Mouse (Mus musculus) kidney, embryonic 16.5 days (tissue): ENCODE results near the gene Lmo7. TPM values are rescaled to one million over a fixed set of nuclear protein-coding genes. Genes with fewer than 3 reads are reported as not detected.
A peak's percentile ranks its signal among the peaks of the same experiment; 100 is the strongest.

Experiments
- ATAC-seq: fragments of 200-750 bp; cut with Nextera tagmentation; 2 replicates; pipeline ENCODE4 v1.8.0; 2017; ENCODE audit warnings: moderate TSS enrichment; ENCODE audit not compliant: low FRiP score, low TSS enrichment
- H3K27ac ChIP-seq: fragments of 300-500 bp; sonication (generic); 2 replicates; pipeline ENCODE4 v1.5.1; 2014; ENCODE audit warnings: low read length
- H3K27me3 ChIP-seq: fragments of 300-500 bp; sonication (generic); 2 replicates; pipeline ENCODE4 v1.6.1; 2014; ENCODE audit warnings: low read length, control low read depth, mixed read lengths; ENCODE audit not compliant: insufficient read depth
- H3K36me3 ChIP-seq: fragments of 300-500 bp; sonication (generic); 2 replicates; pipeline ENCODE4 v1.6.1; 2014; ENCODE audit warnings: low read length, control low read depth, mixed read lengths; ENCODE audit not compliant: insufficient read depth
- H3K4me1 ChIP-seq: fragments of 300-500 bp; sonication (generic); 2 replicates; pipeline ENCODE4 v1.6.1; 2014; ENCODE audit warnings: low read length, control low read depth, mixed read lengths; ENCODE audit not compliant: insufficient read depth
- H3K4me2 ChIP-seq: fragments of 300-500 bp; sonication (generic); replicated peaks from 2 replicates; pipeline ENCODE4 v1.6.1; 2014; ENCODE audit warnings: low read depth, low read length
- H3K4me3 ChIP-seq: fragments of 300-500 bp; sonication (generic); 2 replicates; pipeline ENCODE4 v1.5.1; 2014; ENCODE audit warnings: mild to moderate bottlenecking, low read length
- H3K9ac ChIP-seq: fragments of 300-500 bp; sonication (generic); replicated peaks from 2 replicates; pipeline ENCODE4 v1.6.1; 2014; ENCODE audit warnings: low read length
- H3K9me3 ChIP-seq: fragments of 300-500 bp; sonication (generic); 2 replicates; pipeline ENCODE4 v1.6.1; 2016; ENCODE audit warnings: low read length, control low read depth
- WGBS: fragments of 180-500 bp; shearing (Covaris S2); extraction: QIAGEN DNeasy Blood & Tissue Kit; methylation state at CpG from one replicate; pipeline ENCODE4 v1.1.7; 2014; 5-methylcytosine and 5-hydroxymethylcytosine counted together
- polyA plus RNA-seq: library from polyadenylated mRNA; unstranded; fragments of >200 nt; fragmentation: Nextera tagmentation; extraction: Ambion mirVana; gene quantifications from 2 replicates; pipeline ENCODE4 v1.2.1, GENCODE M21; 2015

Lmo7 gene
- polyA plus RNA-seq, 1 experiment from 2014 or later: 17.4 TPM

DNA sequence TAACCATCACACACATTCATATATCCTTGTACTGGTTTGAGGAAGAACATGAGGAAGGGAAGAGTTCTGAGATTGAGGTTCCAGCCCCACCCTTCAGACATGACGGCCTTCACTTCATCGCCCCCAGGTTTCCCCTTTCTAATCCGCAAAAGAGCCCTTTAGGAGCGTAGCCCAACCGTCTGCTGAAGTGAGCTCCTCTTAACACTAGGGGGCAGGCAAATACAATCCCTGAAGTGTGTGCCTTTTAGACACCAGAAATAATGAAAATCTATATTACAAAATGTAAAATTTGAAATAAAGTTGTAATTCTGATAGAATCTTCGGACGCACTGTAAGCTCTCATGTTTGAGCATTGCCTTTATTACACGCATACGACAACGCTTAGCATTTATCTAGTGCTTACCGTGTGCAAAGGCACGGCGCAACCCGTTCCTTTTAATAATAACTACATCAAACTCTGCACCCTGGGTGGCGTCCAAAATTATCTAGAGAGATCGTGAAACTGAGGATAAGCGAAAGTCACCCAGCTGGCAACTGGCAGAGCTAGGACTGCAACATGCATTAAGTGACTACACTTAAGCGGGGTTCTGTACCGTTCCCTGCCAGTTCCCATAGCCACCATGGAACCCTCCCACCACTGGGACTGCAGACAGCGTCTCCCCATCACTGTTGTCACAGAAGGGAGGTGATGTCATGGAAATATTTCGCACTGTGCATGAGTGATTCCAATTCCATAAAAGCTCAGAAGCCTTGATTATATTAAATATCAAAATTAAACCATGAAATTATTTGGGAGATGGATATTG lies 217.2 kb downstream of the Lmo7 start:
- Histone ChIP-seq H3K27me3 (no peaks in the 10 kb centered on the region), H3K4me3 (no peak overlapping the region), H3K36me3 (no peaks in the 10 kb centered on the region), H3K4me2 (no peak overlapping the region), H3K9ac (no peak overlapping the region), H3K4me1 (0 out of 2 replicates have a peak, but pooled peaks cover 6% of the 10 kb centered on the region), H3K9me3 (no peaks in the 10 kb centered on the region), H3K27ac (no peak overlapping the region)
- WGBS: 56% methylated on average over 21 of the region's 21 CpGs
- ATAC-seq: 0 out of 2 replicates have a peak, but pooled peaks have one; percentile 32

DNA sequence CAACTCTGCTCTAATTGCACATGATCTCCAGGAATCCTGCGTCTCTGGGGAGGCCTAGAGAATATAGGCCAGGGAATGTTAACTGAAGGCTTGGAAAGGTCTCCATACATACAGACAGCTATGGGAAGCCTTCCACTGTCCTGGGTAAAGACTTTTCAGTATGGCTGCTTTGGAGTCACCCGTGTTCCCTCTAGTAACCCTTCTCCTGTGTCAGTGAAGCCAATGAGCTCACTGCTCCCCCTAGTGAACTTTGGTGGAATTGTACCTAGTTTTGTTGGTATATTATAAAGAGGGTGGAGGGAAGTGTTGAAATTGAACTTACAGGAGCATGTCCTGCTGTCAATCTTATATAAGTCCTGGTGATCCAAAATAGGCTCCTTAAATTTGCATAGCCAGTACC lies 219.4 kb downstream of the Lmo7 start:
- Histone ChIP-seq H3K4me2 (no peak overlapping the region), H3K27ac (no peak overlapping the region), H3K36me3 (no peaks in the 10 kb centered on the region), H3K9ac (no peak overlapping the region), H3K9me3 (no peaks in the 10 kb centered on the region), H3K27me3 (no peaks in the 10 kb centered on the region), H3K4me3 (no peak overlapping the region), H3K4me1 (0 out of 2 replicates have a peak, but pooled peaks cover 3% of the 10 kb centered on the region)
- WGBS: 62% methylated on average over 2 of the region's 2 CpGs
- ATAC-seq: peak; percentile 25; the same call in 1 of the 2 replicates

DNA sequence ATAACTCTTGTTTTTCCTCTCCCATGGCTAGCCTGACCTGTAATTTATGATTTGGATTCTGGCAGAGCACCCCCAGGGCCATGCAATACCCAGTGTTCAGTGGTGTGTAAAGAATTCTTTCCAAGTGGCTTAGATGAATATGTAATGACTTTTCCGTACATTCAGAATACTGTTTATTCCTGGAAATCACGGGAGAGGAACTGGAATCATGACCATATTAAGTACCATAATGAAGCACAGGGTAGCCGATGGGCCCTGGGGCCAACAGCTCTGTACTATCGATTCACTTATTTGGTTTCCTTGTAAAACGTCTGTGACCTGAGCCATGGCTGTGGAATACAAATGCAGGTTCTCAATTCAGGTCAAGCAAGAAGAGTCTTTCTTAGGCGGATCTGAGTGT lies 221.3 kb downstream of the Lmo7 start:
- Histone ChIP-seq H3K27ac (peak overlapping the region; percentile 11; the same call in 1 of the 2 replicates), H3K4me1 (0 out of 2 replicates have a peak, but pooled peaks cover 3% of the 10 kb centered on the region), H3K4me2 (no peak overlapping the region), H3K9me3 (no peaks in the 10 kb centered on the region), H3K4me3 (no peak overlapping the region), H3K9ac (no peak overlapping the region), H3K36me3 (no peaks in the 10 kb centered on the region), H3K27me3 (no peaks in the 10 kb centered on the region)
- ATAC-seq: peak; percentile 75
- 49% methylated on average over 6 of the region's 6 CpGs for WGBS

DNA sequence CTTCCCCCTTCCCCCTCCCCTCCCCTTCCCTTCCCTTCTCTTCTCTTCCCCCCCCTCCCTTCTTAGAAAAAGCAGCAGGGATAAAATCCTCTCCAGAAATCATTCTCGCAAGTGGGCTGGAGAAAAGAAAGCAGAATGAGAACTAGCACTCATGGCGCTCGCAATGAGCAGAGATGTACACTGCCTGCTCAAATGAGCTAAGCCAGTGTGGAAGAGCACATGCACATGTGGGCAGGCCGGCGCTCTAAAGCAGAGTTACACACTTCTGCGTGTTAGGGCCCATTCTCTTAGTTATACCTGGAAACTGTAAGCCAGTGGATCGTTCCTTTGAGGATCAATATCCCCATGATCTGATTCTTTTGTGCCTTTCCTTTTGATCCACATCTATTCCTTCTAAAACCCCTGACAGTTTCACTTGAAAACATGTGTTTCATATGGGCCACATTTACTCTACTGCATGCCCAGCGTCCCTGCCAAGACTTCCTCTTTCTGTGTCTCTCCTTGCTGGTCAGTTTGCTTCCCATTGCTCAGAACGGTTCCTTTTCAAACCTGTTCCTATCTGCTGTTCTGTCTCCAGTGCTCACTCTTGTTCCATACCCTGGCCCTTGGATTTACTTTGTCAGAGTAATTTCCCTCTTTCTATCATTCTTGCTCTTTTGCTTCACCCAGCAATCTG lies 224.2 kb downstream of the Lmo7 start:
- Histone ChIP-seq H3K36me3 (no peaks in the 10 kb centered on the region), H3K27me3 (no peaks in the 10 kb centered on the region), H3K4me3 (no peak overlapping the region), H3K27ac (no peak overlapping the region), H3K9ac (no peak overlapping the region), H3K4me2 (no peak overlapping the region), H3K4me1 (0 out of 2 replicates have a peak, but pooled peaks cover 3% of the 10 kb centered on the region), H3K9me3 (no peaks in the 10 kb centered on the region)
- 89% methylated on average over 9 of the region's 9 CpGs for WGBS
- ATAC-seq: no peak

DNA sequence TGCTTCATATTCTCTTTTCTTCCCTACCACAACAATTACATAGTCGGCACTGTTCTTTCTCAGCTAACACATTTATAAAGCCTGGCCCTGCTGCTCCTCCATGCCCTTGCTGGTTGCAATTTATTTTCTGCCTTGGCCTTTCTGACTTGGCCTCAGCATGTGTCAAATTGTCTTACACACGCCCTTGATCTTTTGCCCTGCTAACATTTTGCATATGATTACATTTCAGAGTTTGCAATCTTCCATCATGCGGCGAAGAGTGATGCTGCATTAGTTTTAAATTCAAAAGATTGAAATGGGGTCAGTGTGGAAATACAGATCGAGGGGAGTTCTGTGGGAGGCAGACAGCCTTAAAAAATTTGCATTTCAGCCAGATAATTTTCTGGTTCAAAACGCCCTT lies 234.6 kb downstream of the Lmo7 start:
- no peak for ATAC-seq
- Histone ChIP-seq H3K4me1 (no peaks in the 10 kb centered on the region), H3K36me3 (no peaks in the 10 kb centered on the region), H3K4me3 (no peak overlapping the region), H3K9ac (no peak overlapping the region), H3K4me2 (no peak overlapping the region), H3K9me3 (no peaks in the 10 kb centered on the region), H3K27ac (no peak overlapping the region), H3K27me3 (no peaks in the 10 kb centered on the region)
- WGBS: 74% methylated on average over 6 of the region's 6 CpGs

DNA sequence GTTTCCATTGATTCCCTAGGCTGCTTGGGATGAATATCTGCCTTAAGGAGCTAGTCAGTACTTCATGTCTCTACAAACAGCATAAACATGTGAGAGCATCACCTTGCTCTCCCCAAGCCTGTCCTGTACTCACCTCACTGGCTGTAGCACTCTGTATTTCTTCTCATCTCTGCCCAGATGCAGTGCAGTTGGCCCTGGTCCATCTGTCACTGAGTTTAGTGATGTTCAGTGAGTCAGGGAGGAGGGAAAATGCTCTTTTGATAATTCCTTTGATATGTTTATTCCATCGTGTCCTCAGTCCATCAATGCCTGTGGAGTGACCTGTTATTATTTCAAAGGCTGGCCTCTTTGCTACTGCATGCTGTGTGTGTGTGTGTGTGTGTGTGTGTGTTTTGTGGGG lies 235.2 kb downstream of the Lmo7 start:
- Histone ChIP-seq H3K4me2 (no peak overlapping the region), H3K9ac (no peak overlapping the region), H3K36me3 (no peaks in the 10 kb centered on the region), H3K27ac (no peak overlapping the region), H3K27me3 (no peaks in the 10 kb centered on the region), H3K9me3 (no peaks in the 10 kb centered on the region), H3K4me1 (no peaks in the 10 kb centered on the region), H3K4me3 (no peak overlapping the region)
- no peak for ATAC-seq
- 63% methylated on average over 1 of the region's 1 CpGs for WGBS

DNA sequence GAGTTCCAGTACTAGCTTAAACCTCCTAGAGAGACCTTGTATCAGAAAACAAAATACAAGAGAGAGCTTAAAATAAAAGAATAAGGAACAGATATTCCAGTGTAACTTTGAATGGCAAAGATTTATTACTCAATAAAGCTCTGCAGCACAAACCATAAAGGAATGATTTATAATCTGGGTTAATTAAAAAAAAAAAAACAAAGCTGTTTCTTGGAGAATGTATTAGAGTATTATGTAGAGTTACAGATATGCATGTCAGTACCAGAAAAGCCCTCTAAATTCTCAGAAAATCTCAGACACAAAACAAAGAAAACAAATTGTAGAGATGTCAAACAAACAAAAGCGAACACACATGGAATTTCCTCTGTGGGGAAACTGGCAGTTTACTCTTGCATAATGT lies 243.0 kb downstream of the Lmo7 start:
- no peaks in the 10 kb centered on the region for H3K36me3 ChIP-seq
- no peak overlapping the region for H3K9ac ChIP-seq
- H3K27ac ChIP-seq: peak overlapping the region; percentile 58; the same call in 1 of the 2 replicates
- H3K4me1 ChIP-seq: peaks cover 5% of the 10 kb centered on the region
- H3K4me2 ChIP-seq: no peak overlapping the region
- ATAC-seq: peak; percentile 76; the same call in 1 of the 2 replicates
- H3K9me3 ChIP-seq: no peaks in the 10 kb centered on the region
- H3K4me3 ChIP-seq: no peak overlapping the region
- H3K27me3 ChIP-seq: no peaks in the 10 kb centered on the region
- WGBS: 41% methylated on average over 1 of the region's 1 CpGs

DNA sequence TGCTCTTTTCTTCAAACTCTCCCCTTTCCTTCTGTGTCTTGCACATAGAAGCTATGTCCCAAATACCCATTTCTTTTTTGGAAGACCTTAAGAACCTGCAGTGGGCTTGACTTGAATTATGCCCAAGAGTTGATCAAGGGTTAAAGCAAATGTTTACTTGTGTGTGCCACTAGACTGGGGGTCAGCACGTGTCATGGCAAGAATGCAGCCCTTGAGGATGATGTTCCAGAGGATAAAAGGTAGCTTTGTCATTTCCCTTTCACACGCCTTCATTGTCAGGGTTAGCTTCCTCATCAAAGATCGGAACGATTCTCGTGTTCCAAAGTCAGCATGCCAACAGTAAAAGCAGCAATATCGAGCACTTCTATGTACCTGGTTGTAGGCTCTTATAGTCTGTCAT lies 243.4 kb downstream of the Lmo7 start:
- Histone ChIP-seq H3K36me3 (no peaks in the 10 kb centered on the region), H3K9ac (no peak overlapping the region), H3K9me3 (no peaks in the 10 kb centered on the region), H3K4me1 (peaks cover 5% of the 10 kb centered on the region), H3K27ac (peak overlapping the region; percentile 58; the same call in 1 of the 2 replicates), H3K4me3 (no peak overlapping the region), H3K4me2 (0 out of 2 replicates have a peak overlapping the region, but pooled peaks have one; percentile 26), H3K27me3 (no peaks in the 10 kb centered on the region)
- 15% methylated on average over 6 of the region's 6 CpGs for WGBS
- peak; percentile 46; the same call in 1 of the 2 replicates for ATAC-seq

DNA sequence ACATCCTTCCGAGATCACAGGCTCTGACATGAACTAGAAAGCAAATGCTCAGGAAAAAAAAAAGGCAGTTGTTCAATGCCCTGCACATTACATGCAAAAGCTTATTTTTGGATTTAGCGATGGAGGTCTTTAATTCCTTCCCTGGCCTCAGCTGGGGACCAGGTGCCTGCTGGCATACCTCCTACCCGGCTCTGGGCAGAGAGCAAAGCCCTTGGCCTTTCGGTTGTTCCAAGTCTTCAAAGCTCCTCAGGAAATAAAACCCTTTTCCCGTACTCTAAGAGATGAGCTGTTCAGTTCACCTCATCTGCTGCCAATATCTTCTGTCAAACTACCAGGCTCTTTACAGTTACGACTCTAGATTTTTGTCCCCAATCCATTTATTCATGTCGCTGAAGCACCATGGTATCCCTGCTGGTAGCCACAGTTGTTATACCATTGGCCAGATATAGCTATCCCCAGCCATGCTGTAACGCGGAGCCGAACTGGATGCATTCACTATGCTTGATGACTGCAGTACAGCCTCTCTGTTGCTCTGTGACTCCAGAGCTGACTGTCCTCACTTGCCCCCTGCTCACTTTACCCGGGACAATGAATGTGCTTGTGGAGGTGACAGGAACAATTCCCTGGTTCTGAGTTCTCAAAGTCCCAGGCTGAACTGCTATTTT lies 246.4 kb downstream of the Lmo7 start:
- H3K36me3 ChIP-seq: no peaks in the 10 kb centered on the region
- H3K27me3 ChIP-seq: no peaks in the 10 kb centered on the region
- 91% methylated on average over 11 of the region's 11 CpGs for WGBS
- no peak overlapping the region for H3K4me2 ChIP-seq
- no peak overlapping the region for H3K4me3 ChIP-seq
- no peaks in the 10 kb centered on the region for H3K9me3 ChIP-seq
- peaks cover 5% of the 10 kb centered on the region for H3K4me1 ChIP-seq
- H3K9ac ChIP-seq: no peak overlapping the region
- no peak for ATAC-seq
- no peak overlapping the region for H3K27ac ChIP-seq
